Mouse (Mus musculus): ENCODE data around the gene Nudt9. TPM values are rescaled to one million over a fixed set of nuclear protein-coding genes. Genes with fewer than 3 reads are reported as not detected.

Nudt9 gene
- polyA plus RNA-seq, 1 experiment: 58.9 TPM

DNA sequence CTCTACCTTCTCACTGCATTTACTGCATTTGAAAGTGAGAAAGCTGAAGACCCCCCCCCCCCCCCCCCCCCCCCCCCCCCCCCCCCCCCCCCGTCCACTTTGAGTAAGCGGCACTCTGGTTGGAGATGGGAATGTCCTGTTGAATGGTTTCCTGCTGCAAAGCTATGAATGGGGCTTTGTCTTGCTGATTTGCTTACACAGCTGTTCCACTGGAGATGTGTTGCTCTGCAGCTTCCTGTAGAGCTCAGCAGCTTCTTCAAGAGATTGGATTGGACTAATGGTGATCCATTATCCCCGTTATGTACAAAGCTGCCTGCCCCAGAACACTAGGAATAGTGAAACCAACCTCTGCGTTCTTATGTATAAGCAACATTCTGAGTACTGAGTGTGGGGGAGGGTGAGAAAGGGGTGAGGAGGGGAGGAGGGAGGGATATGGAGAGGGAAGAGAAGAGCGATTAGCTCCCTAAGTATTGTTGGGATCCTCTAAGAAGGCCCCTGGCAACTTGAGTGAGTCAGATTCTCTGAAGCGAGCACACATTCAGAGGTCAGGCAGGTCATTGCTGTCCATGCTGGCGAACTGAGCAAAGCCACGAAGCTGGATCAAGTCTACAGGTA lies 26.3 kb downstream of the Nudt9 start:
- Histone ChIP-seq H3K27me3 (ENCODE audit: control insufficient read depth, insufficient read depth, insufficient read length) (no peaks in the 10 kb centered on the region), H3K4me3 (ENCODE audit: insufficient read depth, poor library complexity, severe bottlenecking) (no peak overlapping the region), H3K79me3 (ENCODE audit: low read depth) (no peaks in the 10 kb centered on the region), H3ac (ENCODE audit: control insufficient read depth, insufficient read length, low read depth) (no peak overlapping the region), H3K79me2 (ENCODE audit: control insufficient read depth, insufficient read depth) (no peaks in the 10 kb centered on the region), H3K36me3 (ENCODE audit: control insufficient read depth, insufficient read depth) (no peaks in the 10 kb centered on the region)
- TF ChIP-seq FOSL1 (IDR thresholded peaks at IDR 0.05; ENCODE audit: insufficient read depth, low read length, poor library complexity, severe bottlenecking) (no peak), USF1 (IDR thresholded peaks at IDR 0.05; ENCODE audit: low read depth) (no peak), MYOG (IDR thresholded peaks at IDR 0.05; ENCODE audit: control insufficient read depth, extremely low read depth, insufficient read length) (no peak), CEBPB (IDR thresholded peaks at IDR 0.05; ENCODE audit: low read depth) (no peak), MYOD1 (IDR thresholded peaks at IDR 0.05; ENCODE audit: control insufficient read depth, insufficient read length, low read depth) (peak; percentile 33), MAX (IDR thresholded peaks at IDR 0.05) (no peak)

DNA sequence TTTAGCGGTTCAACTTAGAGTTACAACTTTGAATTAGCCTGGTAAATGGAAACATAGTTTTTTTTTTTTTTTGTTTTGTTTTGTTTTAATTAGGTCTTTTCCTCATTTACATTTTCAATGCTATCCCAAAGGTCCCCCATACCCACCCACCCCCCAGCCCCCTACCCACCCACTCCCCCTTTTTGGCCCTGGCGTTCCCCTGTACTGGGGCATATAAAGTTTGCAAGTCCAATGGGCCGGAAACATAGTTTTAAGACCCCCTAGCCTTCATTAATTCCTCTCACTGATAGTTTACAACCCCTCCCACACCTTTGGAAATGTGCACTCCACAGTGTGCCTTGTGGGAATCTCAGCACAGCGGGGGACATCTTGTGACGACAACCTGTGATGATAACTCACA lies 27.5 kb downstream of the Nudt9 start:
- Histone ChIP-seq H3ac (ENCODE audit: control insufficient read depth, insufficient read length, low read depth) (no peak overlapping the region), H3K4me3 (ENCODE audit: insufficient read depth, poor library complexity, severe bottlenecking) (no peak overlapping the region), H3K36me3 (ENCODE audit: control insufficient read depth, insufficient read depth) (no peaks in the 10 kb centered on the region), H3K79me2 (ENCODE audit: control insufficient read depth, insufficient read depth) (no peaks in the 10 kb centered on the region), H3K79me3 (ENCODE audit: low read depth) (no peaks in the 10 kb centered on the region), H3K27me3 (ENCODE audit: control insufficient read depth, insufficient read depth, insufficient read length) (no peaks in the 10 kb centered on the region)
- TF ChIP-seq CTCF (IDR thresholded peaks at IDR 0.05; ENCODE audit: control insufficient read depth, insufficient read depth, insufficient read length): no peak
- TF ChIP-seq MYOD1 (IDR thresholded peaks at IDR 0.05; ENCODE audit: control insufficient read depth, insufficient read length, low read depth): no peak
- TF ChIP-seq USF1 (IDR thresholded peaks at IDR 0.05; ENCODE audit: low read depth): no peak
- no peak for TF ChIP-seq MYOG (IDR thresholded peaks at IDR 0.05; ENCODE audit: control insufficient read depth, extremely low read depth, insufficient read length)
- TF ChIP-seq CEBPB (IDR thresholded peaks at IDR 0.05; ENCODE audit: low read depth): no peak
- no peak for TF ChIP-seq FOSL1 (IDR thresholded peaks at IDR 0.05; ENCODE audit: insufficient read depth, low read length, poor library complexity, severe bottlenecking)

DNA sequence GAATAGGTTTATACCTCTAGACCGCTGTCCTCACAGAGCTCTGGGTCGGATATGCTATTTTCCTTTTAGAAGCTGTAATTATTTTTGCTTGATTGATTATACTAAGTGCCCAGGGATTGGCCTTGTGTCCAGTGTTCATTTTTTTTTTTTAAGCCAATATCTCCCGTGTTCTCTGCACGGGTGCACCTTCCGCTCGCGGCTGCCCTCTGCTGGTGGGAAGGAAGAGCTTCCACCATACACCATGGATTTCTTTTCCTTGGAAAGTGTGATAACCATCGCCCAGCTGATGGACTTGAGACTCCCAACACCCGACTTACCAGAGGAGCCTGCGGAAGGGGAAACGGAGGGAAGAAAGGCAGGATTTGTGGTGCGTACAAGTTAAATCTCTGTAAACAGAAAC lies 28.3 kb downstream of the Nudt9 start:
- TF ChIP-seq CEBPB (IDR thresholded peaks at IDR 0.05; ENCODE audit: low read depth): no peak
- peak; percentile 69 for TF ChIP-seq CTCF (IDR thresholded peaks at IDR 0.05; ENCODE audit: control insufficient read depth, insufficient read depth, insufficient read length)
- Histone ChIP-seq H3K36me3 (ENCODE audit: control insufficient read depth, insufficient read depth) (no peaks in the 10 kb centered on the region), H3K27me3 (ENCODE audit: control insufficient read depth, insufficient read depth, insufficient read length) (no peaks in the 10 kb centered on the region), H3ac (ENCODE audit: control insufficient read depth, insufficient read length, low read depth) (no peak overlapping the region), H3K79me2 (ENCODE audit: control insufficient read depth, insufficient read depth) (no peaks in the 10 kb centered on the region), H3K79me3 (ENCODE audit: low read depth) (no peaks in the 10 kb centered on the region), H3K4me3 (ENCODE audit: insufficient read depth, poor library complexity, severe bottlenecking) (no peak overlapping the region)

DNA sequence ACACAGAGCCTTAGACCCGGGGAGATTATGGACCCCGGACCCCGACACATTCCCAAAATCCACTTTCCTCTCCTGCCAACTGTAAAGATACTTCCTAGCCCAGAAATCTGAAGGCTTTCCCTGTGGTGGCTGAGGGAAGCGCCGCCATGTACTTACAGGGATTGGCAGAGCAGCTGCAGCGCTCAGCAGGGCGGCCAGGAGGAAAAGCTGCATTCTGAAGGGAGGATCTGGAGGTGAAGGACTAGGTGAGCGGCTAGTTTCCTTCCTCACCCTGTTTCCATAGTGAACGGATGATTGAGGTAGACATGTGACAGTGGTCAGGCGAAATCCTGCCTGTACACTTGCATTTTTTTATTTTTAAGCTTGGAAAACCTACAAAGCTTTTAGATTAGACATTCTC lies 30.3 kb downstream of the Nudt9 start:
- no peaks in the 10 kb centered on the region for H3K36me3 ChIP-seq (ENCODE audit: control insufficient read depth, insufficient read depth)
- H3K79me3 ChIP-seq (ENCODE audit: low read depth): no peaks in the 10 kb centered on the region
- no peaks in the 10 kb centered on the region for H3K27me3 ChIP-seq (ENCODE audit: control insufficient read depth, insufficient read depth, insufficient read length)
- H3K79me2 ChIP-seq (ENCODE audit: control insufficient read depth, insufficient read depth): no peaks in the 10 kb centered on the region
- H3ac ChIP-seq (ENCODE audit: control insufficient read depth, insufficient read length, low read depth): no peak overlapping the region
- H3K4me3 ChIP-seq (ENCODE audit: insufficient read depth, poor library complexity, severe bottlenecking): no peak overlapping the region
- TF ChIP-seq USF1 (IDR thresholded peaks at IDR 0.05; ENCODE audit: low read depth) (no peak), MAX (IDR thresholded peaks at IDR 0.05) (no peak), FOSL1 (IDR thresholded peaks at IDR 0.05; ENCODE audit: insufficient read depth, low read length, poor library complexity, severe bottlenecking) (no peak), MYOD1 (IDR thresholded peaks at IDR 0.05; ENCODE audit: control insufficient read depth, insufficient read length, low read depth) (no peak), CTCF (IDR thresholded peaks at IDR 0.05; ENCODE audit: control insufficient read depth, insufficient read depth, insufficient read length) (no peak), CEBPB (IDR thresholded peaks at IDR 0.05; ENCODE audit: low read depth) (no peak), MYOG (IDR thresholded peaks at IDR 0.05; ENCODE audit: control insufficient read depth, extremely low read depth, insufficient read length) (no peak)

DNA sequence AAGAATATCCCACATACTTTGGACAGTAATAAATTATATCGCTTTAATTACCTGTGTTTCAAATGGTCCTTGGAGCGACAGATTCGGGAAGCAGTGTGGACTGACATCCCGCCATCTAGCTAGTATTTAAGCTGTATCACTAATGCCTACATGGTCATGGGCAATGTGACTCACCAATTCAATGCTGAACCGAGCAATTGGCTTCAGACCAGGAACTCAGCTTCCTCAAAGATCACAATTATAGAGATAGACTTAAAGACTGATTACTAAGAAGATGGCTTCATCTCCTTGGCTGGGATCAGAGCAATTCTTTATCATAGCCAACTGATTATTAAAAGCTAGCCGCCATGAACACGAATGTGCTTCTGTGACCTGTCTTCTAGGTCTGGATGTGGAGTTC lies 31.4 kb downstream of the Nudt9 start, which contains the start of gene Gm17660:
Gm17660 (minus strand) TSS at position 101 of the 400 bp plus-strand sequence.
- no peaks in the 10 kb centered on the region for H3K79me3 ChIP-seq (ENCODE audit: low read depth)
- TF ChIP-seq FOSL1 (IDR thresholded peaks at IDR 0.05; ENCODE audit: insufficient read depth, low read length, poor library complexity, severe bottlenecking): no peak
- TF ChIP-seq CTCF (IDR thresholded peaks at IDR 0.05; ENCODE audit: control insufficient read depth, insufficient read depth, insufficient read length): no peak
- TF ChIP-seq CEBPB (IDR thresholded peaks at IDR 0.05; ENCODE audit: low read depth): no peak
- no peak for TF ChIP-seq MAX (IDR thresholded peaks at IDR 0.05)
- no peak for TF ChIP-seq MYOG (IDR thresholded peaks at IDR 0.05; ENCODE audit: control insufficient read depth, extremely low read depth, insufficient read length)
- TF ChIP-seq MYOD1 (IDR thresholded peaks at IDR 0.05; ENCODE audit: control insufficient read depth, insufficient read length, low read depth): no peak
- no peaks in the 10 kb centered on the region for H3K27me3 ChIP-seq (ENCODE audit: control insufficient read depth, insufficient read depth, insufficient read length)
- H3ac ChIP-seq (ENCODE audit: control insufficient read depth, insufficient read length, low read depth): no peak within 1 kb of the TSS
- H3K4me3 ChIP-seq (ENCODE audit: insufficient read depth, poor library complexity, severe bottlenecking): no peak within 1 kb of the TSS
- H3K79me2 ChIP-seq (ENCODE audit: control insufficient read depth, insufficient read depth): no peaks in the 10 kb centered on the region
- no peaks in the 10 kb centered on the region for H3K36me3 ChIP-seq (ENCODE audit: control insufficient read depth, insufficient read depth)

DNA sequence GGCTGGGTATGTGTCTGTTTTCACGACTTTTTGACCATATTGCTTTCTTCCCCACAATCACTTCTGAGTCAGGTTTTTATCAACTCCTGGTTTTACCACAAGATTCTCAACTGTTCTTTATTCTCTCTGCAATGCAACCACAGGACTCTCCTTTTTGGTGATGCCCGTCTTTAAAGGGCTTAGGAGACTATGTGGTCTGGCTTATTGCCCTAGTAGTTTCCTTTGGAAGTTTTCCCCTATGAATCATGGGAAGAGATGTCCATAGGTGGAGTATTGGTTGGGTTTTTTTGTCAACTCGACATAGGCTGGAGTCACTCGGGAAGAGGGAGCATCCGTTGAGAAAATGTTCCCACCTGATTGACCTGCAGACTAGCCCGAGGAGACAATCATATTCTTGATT lies 34.6 kb downstream of the Nudt9 start:
- H3ac ChIP-seq (ENCODE audit: control insufficient read depth, insufficient read length, low read depth): no peak overlapping the region
- no peaks in the 10 kb centered on the region for H3K36me3 ChIP-seq (ENCODE audit: control insufficient read depth, insufficient read depth)
- H3K27me3 ChIP-seq (ENCODE audit: control insufficient read depth, insufficient read depth, insufficient read length): no peaks in the 10 kb centered on the region
- H3K4me3 ChIP-seq (ENCODE audit: insufficient read depth, poor library complexity, severe bottlenecking): no peak overlapping the region
- no peaks in the 10 kb centered on the region for H3K79me2 ChIP-seq (ENCODE audit: control insufficient read depth, insufficient read depth)
- TF ChIP-seq CTCF (IDR thresholded peaks at IDR 0.05; ENCODE audit: control insufficient read depth, insufficient read depth, insufficient read length) (no peak), USF1 (IDR thresholded peaks at IDR 0.05; ENCODE audit: low read depth) (no peak), CEBPB (IDR thresholded peaks at IDR 0.05; ENCODE audit: low read depth) (no peak), FOSL1 (IDR thresholded peaks at IDR 0.05; ENCODE audit: insufficient read depth, low read length, poor library complexity, severe bottlenecking) (peak; percentile 6), MYOG (IDR thresholded peaks at IDR 0.05; ENCODE audit: control insufficient read depth, extremely low read depth, insufficient read length) (no peak), MYOD1 (IDR thresholded peaks at IDR 0.05; ENCODE audit: control insufficient read depth, insufficient read length, low read depth) (no peak)
- no peaks in the 10 kb centered on the region for H3K79me3 ChIP-seq (ENCODE audit: low read depth)

Data from C2C12 (cell line).